Mouse (Mus musculus): ENCODE results near the gene Eef2kmt.

The Eef2kmt gene

DNA sequence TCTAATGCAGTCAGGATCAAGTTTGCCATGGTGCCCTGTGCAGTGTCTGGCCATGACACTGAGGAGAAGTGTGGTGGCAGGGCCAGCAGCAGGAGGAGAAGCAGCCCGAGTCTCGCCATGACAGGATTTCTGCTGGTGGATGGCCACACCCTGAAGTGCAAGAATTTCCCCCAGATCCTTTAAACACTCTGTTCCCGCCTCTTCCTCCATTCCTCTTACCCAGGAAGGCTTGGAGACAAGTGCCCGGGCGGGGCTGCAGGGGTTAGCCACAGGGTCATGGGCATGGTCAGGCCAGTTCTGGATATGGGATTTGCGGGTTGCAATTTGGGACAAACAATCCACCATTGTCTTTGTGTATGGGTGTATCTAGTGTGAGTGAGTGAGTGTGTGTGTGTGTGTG, 33.6 kb downstream of the Eef2kmt start, which contains the start of gene AU021092:
Gene AU021092 (minus strand): TSS at position 160 of the 400 bp plus-strand sequence.
- no peak for DNase-seq (ENCODE audit: low spot score in 2 of 2)

DNA sequence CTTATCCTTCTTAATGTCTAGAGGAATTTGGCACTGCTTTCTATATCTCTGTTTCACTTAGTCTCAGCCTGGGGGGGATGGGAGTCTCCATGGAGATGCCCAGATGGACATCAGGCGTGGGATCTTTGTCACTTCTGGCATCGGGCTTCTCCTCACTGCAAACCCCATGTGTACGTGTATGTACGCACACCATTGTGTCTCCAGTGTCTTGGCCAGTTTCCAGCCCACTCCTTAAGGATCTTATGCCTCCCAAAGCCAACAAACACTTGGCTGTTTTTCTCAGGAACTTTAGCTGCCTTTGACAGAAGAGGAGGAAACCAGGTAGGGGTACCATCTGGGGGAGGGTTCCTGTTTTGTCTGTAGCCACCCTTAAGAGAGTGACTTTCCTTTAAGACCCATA, 34.4 kb downstream of the Eef2kmt start:
- DNase-seq (ENCODE audit: low spot score in 2 of 2): no peak

DNA sequence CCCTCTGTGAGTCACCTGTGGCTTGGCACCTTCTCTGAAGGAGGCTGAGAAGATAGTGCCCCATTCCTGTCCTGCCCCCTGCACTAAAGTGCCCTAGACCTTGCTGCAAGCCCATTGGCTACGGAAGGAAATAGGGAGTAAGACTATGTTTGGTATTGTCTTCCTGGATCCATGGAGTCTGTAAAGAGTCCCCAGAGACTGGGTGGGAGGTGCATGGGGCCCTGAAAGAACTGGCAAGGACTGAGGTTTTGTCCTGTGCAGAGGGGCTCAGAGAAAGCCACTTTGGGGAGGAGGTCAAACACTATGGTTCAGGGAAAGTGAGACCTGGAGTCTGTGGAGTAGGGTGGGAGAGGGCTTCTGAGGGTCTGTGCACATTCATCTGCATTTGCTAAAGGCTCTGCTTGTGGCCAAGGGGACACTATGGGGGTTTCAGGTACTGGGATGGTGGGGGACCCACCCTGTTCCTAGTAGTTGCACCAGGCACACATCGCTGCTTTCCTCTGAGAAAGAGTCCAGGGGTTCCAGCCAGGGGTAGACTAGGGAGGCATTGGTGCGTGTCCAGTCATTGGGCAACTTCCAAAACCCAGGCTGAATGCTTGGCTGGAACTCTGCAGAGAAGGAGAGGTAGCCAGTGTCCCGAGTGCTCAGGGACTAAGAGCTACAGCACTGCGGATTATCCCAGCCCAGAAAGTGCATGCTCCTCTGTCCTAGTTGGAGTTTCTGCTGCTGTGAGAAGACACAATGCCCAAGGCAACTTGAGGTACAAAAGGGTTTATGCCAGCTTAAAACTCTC, 38.2 kb downstream of the Eef2kmt start:
- DNase-seq (ENCODE audit: low spot score in 2 of 2): no peak

DNA sequence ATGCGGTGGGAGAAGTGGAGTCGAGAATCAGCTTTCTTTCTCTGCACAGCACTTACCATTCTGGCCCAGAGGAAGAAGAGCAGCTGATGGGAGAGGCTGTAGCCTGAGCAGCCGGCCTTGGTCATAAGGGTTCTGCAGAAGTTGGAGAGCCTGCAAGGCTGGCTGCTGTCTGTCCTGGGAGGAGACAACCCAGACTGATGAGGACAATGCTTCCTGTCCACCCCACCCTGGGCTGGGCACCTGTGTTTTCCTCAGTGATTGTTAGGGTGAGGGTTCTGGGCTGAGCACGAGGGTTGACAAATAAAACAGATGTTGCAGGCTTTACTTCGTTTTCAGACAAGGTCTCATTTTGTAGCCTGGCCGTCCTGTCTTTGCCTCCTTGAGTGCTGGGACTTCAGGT, 39.1 kb downstream of the Eef2kmt start:
- DNase-seq (ENCODE audit: low spot score in 2 of 2): no peak

DNA sequence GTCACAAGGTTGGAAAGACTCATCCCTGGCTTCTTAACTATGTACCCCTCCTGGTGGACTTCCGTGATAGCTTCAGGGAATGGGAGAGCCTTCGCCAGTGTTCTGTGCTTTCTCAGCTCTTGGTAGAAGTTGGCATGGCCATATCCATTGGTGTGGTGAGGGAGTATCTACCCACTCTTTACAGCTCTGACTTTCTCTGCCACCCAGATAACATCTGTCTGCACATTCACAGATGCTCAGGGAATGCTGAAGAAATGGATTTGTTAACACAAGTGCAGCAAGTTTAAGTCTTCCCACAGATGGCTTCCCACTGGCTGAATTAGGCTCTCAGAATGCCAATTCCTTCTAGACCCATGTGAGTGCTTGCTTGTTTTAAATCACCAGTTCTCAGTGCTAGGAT, 41.7 kb downstream of the Eef2kmt start:
- no peak for DNase-seq (ENCODE audit: low spot score in 2 of 2)

DNA sequence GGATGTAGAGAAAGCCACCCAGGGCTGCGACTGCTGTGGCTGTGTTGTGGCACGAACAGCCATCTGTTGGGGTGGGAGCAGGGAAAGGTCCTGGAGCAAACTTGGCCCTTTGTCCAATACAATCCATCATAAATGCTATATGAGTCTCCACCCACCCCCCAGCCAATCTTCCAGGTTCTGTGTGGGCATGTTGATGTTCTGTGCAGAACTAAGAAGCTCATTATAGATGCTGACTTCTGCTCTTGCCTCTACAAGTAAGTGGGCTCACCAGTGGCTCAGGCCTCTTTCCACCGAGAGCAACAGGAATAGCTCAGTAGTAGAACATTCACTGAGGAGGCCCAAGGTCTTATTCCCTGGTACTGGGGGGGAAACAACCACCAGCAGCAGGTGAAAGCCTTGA, 43.6 kb downstream of the Eef2kmt start:
- no peak for DNase-seq (ENCODE audit: low spot score in 2 of 2)

DNA sequence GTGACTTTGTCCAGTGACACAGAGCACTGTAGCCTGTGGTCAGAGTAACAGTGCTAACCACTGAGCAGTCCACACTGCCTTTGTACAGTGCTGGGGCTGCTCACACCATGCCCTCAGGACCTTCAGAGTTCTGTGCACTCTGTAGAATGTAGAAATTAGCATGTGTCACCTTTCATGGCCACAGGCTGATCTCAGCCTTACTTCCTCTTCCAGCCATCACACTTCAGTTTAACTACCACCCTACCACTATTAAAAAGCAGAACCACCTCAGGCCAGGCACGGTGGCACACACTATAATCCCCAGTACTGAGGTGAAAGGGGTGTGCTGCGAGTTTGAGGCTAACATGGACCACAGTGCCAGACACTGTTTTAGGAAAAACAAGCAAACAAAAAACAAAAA, 45.4 kb downstream of the Eef2kmt start:
- DNase-seq (ENCODE audit: low spot score in 2 of 2): no peak

DNA sequence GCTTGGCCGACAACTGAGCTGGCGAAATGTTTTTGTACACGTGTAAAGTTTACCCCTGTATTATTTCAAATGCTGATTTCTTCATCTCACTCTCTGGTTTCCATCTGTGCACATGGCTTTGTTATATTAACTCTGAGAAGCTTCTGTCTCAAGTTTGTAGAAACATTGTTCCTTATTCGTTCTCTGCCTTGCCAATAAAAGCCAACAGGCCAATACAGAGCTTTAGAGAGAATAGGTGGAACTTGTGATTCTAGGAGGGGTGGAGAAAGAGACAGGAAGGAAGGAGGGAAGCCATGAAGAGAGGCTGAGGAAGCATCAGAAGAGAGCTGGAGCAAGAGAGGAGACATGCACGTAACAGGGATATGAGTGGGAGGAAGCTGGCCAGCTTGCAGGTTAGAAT, 49.7 kb downstream of the Eef2kmt start:
- DNase-seq (ENCODE audit: low spot score in 2 of 2): no peak

DNA sequence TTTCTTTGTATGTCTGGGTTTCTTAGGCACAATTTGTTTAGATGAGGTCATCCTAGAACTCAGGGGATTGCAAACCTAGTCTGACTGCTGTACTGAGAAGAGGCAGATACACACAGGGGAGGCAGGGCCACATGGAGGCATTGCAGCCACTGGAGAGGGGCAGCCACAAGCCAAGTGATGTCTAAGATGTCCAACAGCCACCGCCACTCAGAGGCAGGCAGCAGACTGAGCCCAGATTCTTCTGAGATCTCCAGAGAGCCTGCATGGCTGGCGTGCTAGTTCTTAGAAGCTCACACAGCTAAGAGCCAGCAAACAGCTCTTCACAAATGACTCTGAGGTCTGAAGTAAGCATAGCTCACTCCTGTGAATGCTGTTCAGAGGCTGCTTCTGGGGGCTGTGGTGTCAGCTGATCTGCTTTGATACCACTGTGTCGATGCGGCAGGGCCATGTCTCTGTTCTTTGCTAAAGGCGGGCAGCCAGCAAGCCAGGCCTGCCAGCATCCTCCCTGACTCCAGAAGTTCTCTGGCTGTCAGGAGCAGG, 50.3 kb downstream of the Eef2kmt start:
- no peak for DNase-seq (ENCODE audit: low spot score in 2 of 2)

DNA sequence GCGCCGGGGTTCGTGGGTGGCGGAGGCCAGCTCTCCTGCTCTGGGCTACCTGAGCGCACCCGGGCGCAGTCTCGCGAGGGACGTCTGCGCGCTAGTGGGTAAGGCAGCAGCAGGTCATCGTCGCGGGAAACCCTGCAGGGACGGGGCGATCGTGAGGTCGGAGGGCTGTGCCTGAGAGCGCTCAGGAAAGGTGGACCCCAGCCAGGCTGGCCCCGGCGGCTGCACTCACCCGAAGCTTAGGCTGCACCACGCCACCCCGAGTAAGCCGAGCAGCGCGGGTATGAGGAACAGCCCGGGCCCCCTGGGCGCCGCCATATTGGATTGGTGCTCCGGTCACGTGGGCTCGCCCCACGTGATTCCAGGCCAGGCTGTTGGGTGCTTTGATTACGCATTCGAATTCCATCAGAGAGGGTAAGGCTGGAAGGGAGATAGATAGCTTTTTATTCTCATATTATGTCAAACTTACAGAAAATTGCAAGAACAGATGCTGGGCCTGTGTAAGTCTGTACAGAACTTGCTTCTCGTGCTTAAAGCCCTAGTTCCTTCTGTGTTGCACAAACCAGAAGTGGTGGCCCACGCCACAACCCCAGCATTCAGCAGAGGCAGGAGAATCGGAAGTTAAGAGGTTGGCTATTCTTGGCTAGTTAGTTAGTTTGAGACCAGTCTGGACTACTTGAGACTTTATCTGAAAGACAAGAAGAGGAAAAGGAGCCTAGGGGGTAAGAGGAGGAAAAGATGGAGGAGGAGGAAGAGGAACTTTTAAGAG, 51.9 kb downstream of the Eef2kmt start, which contains the start of gene Nagpa:
Gene Nagpa (minus strand): TSS at position 345 of the 766 bp plus-strand sequence.
- peak; percentile 71 to 84 for DNase-seq (ENCODE audit: low spot score in 2 of 2)

DNA sequence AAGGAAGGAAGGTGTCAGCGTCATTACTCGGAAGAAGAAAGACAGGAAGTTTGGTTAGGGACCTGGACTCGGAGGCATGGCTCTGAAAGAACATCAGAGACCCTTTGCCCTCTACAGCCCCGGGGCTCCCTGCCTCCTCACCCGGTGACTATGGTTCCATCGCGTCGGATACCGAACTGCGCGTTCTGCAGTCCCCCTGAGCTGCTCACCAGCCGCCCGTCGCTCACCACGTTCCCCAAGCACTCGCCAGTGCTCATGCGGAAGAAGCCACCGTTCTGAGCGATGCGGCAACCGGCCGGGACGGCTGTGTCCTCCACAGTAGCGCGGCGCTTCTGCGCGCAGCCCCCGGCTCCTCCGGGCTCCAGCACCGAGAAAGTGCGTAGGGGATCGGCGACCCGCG, 52.6 kb downstream of the Eef2kmt start:
- DNase-seq (ENCODE audit: low spot score in 2 of 2): no peak

DNA sequence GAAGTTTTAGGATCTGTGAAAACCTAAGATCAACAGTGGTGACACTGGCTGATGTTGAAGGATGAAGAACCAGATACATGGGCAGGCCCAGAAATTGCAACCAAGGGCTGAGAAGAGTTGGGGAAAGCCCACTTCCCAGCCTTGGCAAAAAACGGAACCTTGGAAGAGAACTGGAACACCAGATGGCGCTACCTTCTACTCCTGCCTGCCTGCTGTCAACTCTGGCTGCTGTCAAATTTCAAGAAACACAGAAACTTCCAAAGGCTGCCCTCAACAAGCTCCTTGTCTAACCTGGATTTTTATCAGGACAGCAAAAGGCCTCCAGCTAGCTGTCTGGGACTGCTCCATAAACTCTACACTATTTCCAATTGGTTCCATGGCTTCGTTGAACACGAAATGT, 53.1 kb downstream of the Eef2kmt start:
- peak in 1 of 2 experiments; percentile 39 for DNase-seq (ENCODE audit: low spot score in 2 of 2)

DNA sequence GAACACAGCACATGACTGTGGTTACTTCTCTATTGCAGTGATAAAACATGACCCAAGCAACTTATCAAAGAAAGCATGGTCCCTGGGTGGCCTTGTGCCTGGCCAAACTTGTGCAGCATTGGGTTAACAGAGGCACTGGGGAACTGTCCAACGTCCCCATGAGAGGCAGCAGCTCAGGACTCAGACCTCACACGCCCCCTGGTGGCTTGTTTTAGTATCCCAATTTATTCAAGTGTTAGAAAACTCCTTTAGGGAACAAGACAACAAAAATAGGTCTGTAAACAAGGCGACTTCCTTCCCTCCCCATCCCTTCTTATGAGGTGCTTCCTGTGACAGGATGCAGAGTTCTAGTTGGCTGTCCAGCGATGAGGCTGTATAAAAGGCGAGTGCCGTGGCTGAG, 60.7 kb downstream of the Eef2kmt start:
- DNase-seq (ENCODE audit: low spot score in 2 of 2): peak in 1 of 2 experiments; percentile 62
